Mouse (Mus musculus) forebrain, embryonic 12.5 days (tissue): Measurements from ENCODE around the gene Rims1. TPM values are rescaled to one million over a fixed set of nuclear protein-coding genes. Genes with fewer than 3 reads are reported as not detected.

ENCODE experiments used
- ATAC-seq: fragments of 200-750 bp; cut with Nextera tagmentation; 2 replicates; pipeline ENCODE4 v1.8.0; 2017; ENCODE audit warnings: moderate TSS enrichment; ENCODE audit not compliant: low FRiP score
- H3K27ac ChIP-seq: fragments of 300-500 bp; sonication (generic); 2 replicates; pipeline ENCODE4 v1.5.1; 2016; ENCODE audit warnings: mild to moderate bottlenecking
- H3K27me3 ChIP-seq: fragments of 300-500 bp; sonication (generic); 2 replicates; pipeline ENCODE4 v1.6.1; 2016; ENCODE audit warnings: mild to moderate bottlenecking
- H3K36me3 ChIP-seq: fragments of 300-500 bp; sonication (generic); replicated peaks from 2 replicates; pipeline ENCODE4 v1.6.1; 2016; ENCODE audit warnings: mild to moderate bottlenecking
- H3K4me1 ChIP-seq: fragments of 300-500 bp; sonication (generic); 2 replicates; pipeline ENCODE4 v1.6.1; 2016
- H3K4me2 ChIP-seq: fragments of 300-500 bp; sonication (generic); 2 replicates; pipeline ENCODE4 v1.6.1; 2016; ENCODE audit warnings: mild to moderate bottlenecking, moderate library complexity
- H3K4me3 ChIP-seq: fragments of 300-500 bp; sonication (generic); replicated peaks from 2 replicates; pipeline ENCODE4 v1.5.1; 2016; ENCODE audit warnings: mild to moderate bottlenecking
- H3K9ac ChIP-seq: fragments of 300-500 bp; sonication (generic); 2 replicates; pipeline ENCODE4 v1.6.1; 2016; ENCODE audit warnings: mild to moderate bottlenecking
- H3K9me3 ChIP-seq: fragments of 300-500 bp; sonication (generic); 2 replicates; pipeline ENCODE4 v1.6.1; 2016
- WGBS: fragments of 180-500 bp; shearing (Covaris S2); methylation state at CpG from one replicate; pipeline ENCODE4 v1.1.7; 2016; 5-methylcytosine and 5-hydroxymethylcytosine counted together
- polyA plus RNA-seq: library from polyadenylated mRNA; unstranded; fragments of >200 nt; fragmentation: Nextera tagmentation; extraction: Ambion mirVana; gene quantifications from 2 replicates; pipeline ENCODE4 v1.2.1, GENCODE M21; 2016

The Rims1 gene
- polyA plus RNA-seq, 1 experiment from 2014 or later = 5.4 TPM

GRCm38 (mm10) chr1:22410173-22410572 is 395.6 kb downstream of the Rims1 start:
- H3K9ac ChIP-seq = no peak overlapping the region
- no peak overlapping the region for H3K4me2 ChIP-seq
- no peak overlapping the region for H3K27ac ChIP-seq
- no peaks in the 10 kb centered on the region for H3K27me3 ChIP-seq
- H3K4me3 ChIP-seq = no peak overlapping the region
- 86% methylated on average over 7 of the region's 7 CpGs for WGBS
- no peaks in the 10 kb centered on the region for H3K9me3 ChIP-seq
- no peaks in the 10 kb centered on the region for H3K36me3 ChIP-seq
- ATAC-seq = no peak
- no peaks in the 10 kb centered on the region for H3K4me1 ChIP-seq

- Histone ChIP-seq H3K4me3 (no peak overlapping the region), H3K27ac (no peak overlapping the region), H3K27me3 (no peaks in the 10 kb centered on the region), H3K4me2 (no peak overlapping the region), H3K36me3 (no peaks in the 10 kb centered on the region), H3K9me3 (no peaks in the 10 kb centered on the region), H3K4me1 (no peaks in the 10 kb centered on the region), H3K9ac (no peak overlapping the region)
- ATAC-seq = no peak
- 65% methylated on average over 3 of the region's 3 CpGs for WGBS
Measured at GRCm38 (mm10) chr1:22386361-22386760, 419.4 kb downstream of the Rims1 start.

GRCm38 (mm10) chr1:22377652-22378051 is 428.1 kb downstream of the Rims1 start:
- H3K9ac ChIP-seq = no peak overlapping the region
- H3K27me3 ChIP-seq = no peaks in the 10 kb centered on the region
- no peak overlapping the region for H3K4me3 ChIP-seq
- H3K9me3 ChIP-seq = no peaks in the 10 kb centered on the region
- no peak overlapping the region for H3K27ac ChIP-seq
- no peaks in the 10 kb centered on the region for H3K4me1 ChIP-seq
- 85% methylated on average over 5 of the region's 5 CpGs for WGBS
- no peaks in the 10 kb centered on the region for H3K36me3 ChIP-seq
- no peak for ATAC-seq
- no peak overlapping the region for H3K4me2 ChIP-seq

- no peak for ATAC-seq
- Histone ChIP-seq H3K4me2 (no peak overlapping the region), H3K4me1 (no peaks in the 10 kb centered on the region), H3K9me3 (no peaks in the 10 kb centered on the region), H3K27ac (no peak overlapping the region), H3K36me3 (no peaks in the 10 kb centered on the region), H3K4me3 (no peak overlapping the region), H3K9ac (no peak overlapping the region), H3K27me3 (no peaks in the 10 kb centered on the region)
- 37% methylated on average over 6 of the region's 6 CpGs for WGBS
Measured at GRCm38 (mm10) chr1:22377062-22377461, 428.7 kb downstream of the Rims1 start.

GRCm38 (mm10) chr1:22356209-22356608 is 449.6 kb downstream of the Rims1 start:
- no peak for ATAC-seq
- WGBS = 80% methylated on average over 2 of the region's 2 CpGs
- Histone ChIP-seq H3K36me3 (no peaks in the 10 kb centered on the region), H3K4me3 (no peak overlapping the region), H3K27ac (no peak overlapping the region), H3K4me2 (no peak overlapping the region), H3K4me1 (no peaks in the 10 kb centered on the region), H3K9me3 (no peaks in the 10 kb centered on the region), H3K27me3 (no peaks in the 10 kb centered on the region), H3K9ac (no peak overlapping the region)

GRCm38 (mm10) chr1:22353687-22354086 is 452.1 kb downstream of the Rims1 start:
- no peaks in the 10 kb centered on the region for H3K9me3 ChIP-seq
- H3K27ac ChIP-seq = no peak overlapping the region
- no peak overlapping the region for H3K4me2 ChIP-seq
- WGBS = 64% methylated on average over 4 of the region's 4 CpGs
- no peak overlapping the region for H3K4me3 ChIP-seq
- no peaks in the 10 kb centered on the region for H3K36me3 ChIP-seq
- no peak for ATAC-seq
- no peaks in the 10 kb centered on the region for H3K27me3 ChIP-seq
- H3K9ac ChIP-seq = no peak overlapping the region
- no peaks in the 10 kb centered on the region for H3K4me1 ChIP-seq

- H3K36me3 ChIP-seq = no peaks in the 10 kb centered on the region
- H3K4me3 ChIP-seq = no peak overlapping the region
- no peak overlapping the region for H3K9ac ChIP-seq
- no peak overlapping the region for H3K4me2 ChIP-seq
- H3K27ac ChIP-seq = no peak overlapping the region
- no peak for ATAC-seq
- no peaks in the 10 kb centered on the region for H3K27me3 ChIP-seq
- no peaks in the 10 kb centered on the region for H3K9me3 ChIP-seq
- 84% methylated on average over 9 of the region's 9 CpGs for WGBS
- no peaks in the 10 kb centered on the region for H3K4me1 ChIP-seq
Measured at GRCm38 (mm10) chr1:22338914-22339313, 466.9 kb downstream of the Rims1 start.

- no peak overlapping the region for H3K9ac ChIP-seq
Measured at GRCm38 (mm10) chr1:22320941-22321676, 484.7 kb downstream of the Rims1 start.

GRCm38 (mm10) chr1:22315537-22315936 is 490.3 kb downstream of the Rims1 start:
- no peak overlapping the region for H3K9ac ChIP-seq
- 9% methylated on average over 2 of the region's 2 CpGs for WGBS
- ATAC-seq = no peak

More at GRCm38 (mm10) chr1:22320941-22321676, 484.7 kb downstream of the Rims1 start:
- Histone ChIP-seq H3K4me2 (no peak overlapping the region), H3K4me1 (peaks cover 7% of the 10 kb centered on the region), H3K27me3 (no peaks in the 10 kb centered on the region), H3K9me3 (no peaks in the 10 kb centered on the region), H3K36me3 (no peaks in the 10 kb centered on the region), H3K27ac (no peak overlapping the region), H3K4me3 (no peak overlapping the region)
- ATAC-seq = no peak
- 20% methylated on average over 6 of the region's 6 CpGs for WGBS

GRCm38 (mm10) chr1:22311471-22311870 is 494.3 kb downstream of the Rims1 start:
- no peak for ATAC-seq
- Histone ChIP-seq H3K4me2 (no peak overlapping the region), H3K9ac (no peak overlapping the region), H3K36me3 (no peaks in the 10 kb centered on the region), H3K9me3 (no peaks in the 10 kb centered on the region), H3K4me1 (peaks cover 6% of the 10 kb centered on the region; the same call in 1 of the 2 replicates), H3K4me3 (no peak overlapping the region), H3K27me3 (no peaks in the 10 kb centered on the region), H3K27ac (no peak overlapping the region)
- WGBS = 83% methylated on average over 7 of the region's 7 CpGs

More at GRCm38 (mm10) chr1:22315537-22315936, 490.3 kb downstream of the Rims1 start:
- Histone ChIP-seq H3K4me2 (no peak overlapping the region), H3K27ac (no peak overlapping the region), H3K4me3 (no peak overlapping the region), H3K9me3 (no peaks in the 10 kb centered on the region), H3K27me3 (no peaks in the 10 kb centered on the region), H3K4me1 (peaks cover 7% of the 10 kb centered on the region), H3K36me3 (no peaks in the 10 kb centered on the region)

GRCm38 (mm10) chr1:22306519-22306918 is 499.3 kb downstream of the Rims1 start:
- Histone ChIP-seq H3K4me2 (no peak overlapping the region), H3K27ac (no peak overlapping the region), H3K9me3 (no peaks in the 10 kb centered on the region), H3K9ac (no peak overlapping the region), H3K4me3 (no peak overlapping the region), H3K4me1 (no peaks in the 10 kb centered on the region), H3K36me3 (no peaks in the 10 kb centered on the region), H3K27me3 (no peaks in the 10 kb centered on the region)
- WGBS = 89% methylated on average over 5 of the region's 5 CpGs
- ATAC-seq = no peak

- H3K4me1 ChIP-seq = no peaks in the 10 kb centered on the region
- H3K9me3 ChIP-seq = no peaks in the 10 kb centered on the region
- no peak overlapping the region for H3K27ac ChIP-seq
- H3K9ac ChIP-seq = no peak overlapping the region
- H3K4me3 ChIP-seq = no peak overlapping the region
- H3K27me3 ChIP-seq = no peaks in the 10 kb centered on the region
- no peak for ATAC-seq
- H3K36me3 ChIP-seq = no peaks in the 10 kb centered on the region
- 92% methylated on average over 1 of the region's 1 CpGs for WGBS
- H3K4me2 ChIP-seq = no peak overlapping the region
Measured at GRCm38 (mm10) chr1:22305932-22306331, 499.9 kb downstream of the Rims1 start.

GRCm38 (mm10) chr1:22293953-22294352 is 511.8 kb downstream of the Rims1 start:
- no peak overlapping the region for H3K4me2 ChIP-seq
- no peaks in the 10 kb centered on the region for H3K27me3 ChIP-seq
- H3K27ac ChIP-seq = no peak overlapping the region
- no peak overlapping the region for H3K4me3 ChIP-seq
- H3K9me3 ChIP-seq = no peaks in the 10 kb centered on the region
- H3K4me1 ChIP-seq = peaks cover 3% of the 10 kb centered on the region; the same call in 1 of the 2 replicates
- no peaks in the 10 kb centered on the region for H3K36me3 ChIP-seq
- no peak for ATAC-seq
- no peak overlapping the region for H3K9ac ChIP-seq
- 2% methylated on average over 3 of the region's 3 CpGs for WGBS
